Mouse (Mus musculus): Measurements from ENCODE around the gene Npas4.

DNA sequence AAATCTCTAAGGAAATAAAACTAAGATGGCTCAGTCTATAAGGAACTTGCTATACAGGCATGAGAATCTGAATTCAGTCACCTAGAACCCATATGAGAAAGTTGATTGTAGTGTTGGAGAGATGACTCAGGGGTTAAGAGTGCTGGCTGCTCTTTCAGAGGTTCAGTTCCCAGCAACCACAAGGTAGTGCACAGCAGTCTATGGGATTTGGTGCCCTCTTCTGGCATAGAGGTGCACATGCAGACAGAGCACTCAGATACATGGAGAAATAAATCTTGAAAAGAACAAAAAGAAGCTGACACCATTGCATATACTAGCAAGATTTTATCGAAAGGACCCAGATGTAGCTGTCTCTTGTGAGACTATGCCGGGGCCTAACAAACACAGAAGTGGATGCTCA, 21.9 kb downstream of the Npas4 start:
- TF ChIP-seq CTCF (IDR thresholded peaks at IDR 0.05; ENCODE audit: low read depth) (peak; percentile 43), EP300 (IDR thresholded peaks at IDR 0.05; ENCODE audit: low read depth) (no peak)
